Mouse (Mus musculus): Measurements from ENCODE around the gene Mcoln3. TPM values are rescaled to one million over a fixed set of nuclear protein-coding genes. Genes with fewer than 3 reads are reported as not detected.

Mcoln3 gene
- polyA plus RNA-seq, 1 experiment from 2014 or later = 0.69 TPM

DNA sequence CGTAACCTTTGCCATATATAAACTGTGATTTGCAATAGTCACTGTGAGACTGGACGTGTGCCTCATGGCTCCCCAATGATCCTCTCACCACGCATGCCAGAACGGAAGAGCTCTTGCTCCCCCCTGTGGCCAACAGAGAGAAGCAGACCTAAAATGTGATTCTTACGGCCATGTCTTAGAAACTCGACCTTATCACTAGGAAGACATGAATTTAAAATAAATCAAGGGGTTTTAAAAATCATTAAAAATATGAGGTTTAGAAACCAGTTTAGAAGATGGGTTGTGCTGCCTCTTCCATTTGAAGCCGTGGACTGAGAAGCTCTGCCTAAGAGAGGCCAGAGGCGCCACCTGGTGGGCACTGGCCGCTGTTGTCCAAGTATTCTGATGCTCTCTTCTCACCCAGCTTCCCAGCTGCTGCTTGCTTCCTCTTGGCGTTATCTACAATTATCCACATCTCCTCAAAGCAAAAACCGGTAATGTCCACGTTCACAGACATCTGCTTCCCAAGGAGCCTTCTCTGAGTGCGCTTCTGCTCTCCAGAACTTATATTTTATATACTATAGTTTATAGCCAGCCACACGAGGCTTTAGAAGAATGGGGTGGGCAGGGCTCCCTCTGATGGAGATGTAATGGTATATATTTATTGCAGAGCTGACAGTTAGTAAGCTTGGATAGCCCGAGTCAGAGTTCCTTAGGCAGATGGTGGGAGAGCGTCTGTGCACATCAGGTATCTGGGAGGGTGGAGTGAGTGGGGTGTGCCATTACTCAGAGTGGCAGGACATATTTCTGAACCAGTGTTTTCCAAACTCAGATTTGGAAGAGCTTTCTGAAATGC, 60.7 kb downstream of the Mcoln3 start:
- Histone ChIP-seq H3K4me1 (replicated peaks; ENCODE audit: control insufficient read depth, insufficient read depth, low read length) (peaks cover 5% of the 10 kb centered on the region; the same call in 1 of the 2 replicates), H3K27ac (ENCODE audit: low read length) (no peak overlapping the region), H3K9ac (ENCODE audit: low read length) (peak overlapping the region; percentile 25; the same call in 1 of the 2 replicates), H3K4me2 (ENCODE audit: low read depth, low read length) (peak overlapping the region; percentile 66), H3K36me3 (ENCODE audit: control insufficient read depth, insufficient read depth, low read length) (no peaks in the 10 kb centered on the region), H3K4me3 (ENCODE audit: low read length) (peak overlapping the region; percentile 39), H3K27me3 (ENCODE audit: control insufficient read depth, insufficient read depth, low read depth, low read length) (no peaks in the 10 kb centered on the region), H3K9me3 (ENCODE audit: control insufficient read depth, low read length) (no peaks in the 10 kb centered on the region)
- peak; percentile 84 for ATAC-seq (ENCODE audit: low read depth)
- 4% methylated on average over 16 of the region's 16 CpGs for WGBS

DNA sequence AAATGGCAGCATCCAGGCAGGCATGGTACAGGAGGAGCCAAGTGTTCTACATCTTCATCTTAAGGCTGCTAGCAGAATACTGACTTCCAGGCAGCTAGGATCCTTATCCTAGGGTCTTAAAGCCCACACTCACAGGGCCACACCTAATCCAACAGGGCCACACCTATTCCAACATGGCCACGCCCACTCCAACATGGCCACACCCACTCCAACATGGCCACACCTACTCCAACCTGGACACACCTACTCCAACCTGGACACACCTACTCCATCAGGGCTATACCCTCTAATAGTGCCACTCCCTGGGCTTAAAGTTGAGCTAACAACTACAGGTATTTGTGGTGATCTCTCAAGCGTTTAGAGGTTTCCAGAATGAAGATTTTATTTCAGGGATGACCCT, 63.1 kb downstream of the Mcoln3 start:
- H3K4me1 ChIP-seq (replicated peaks; ENCODE audit: control insufficient read depth, insufficient read depth, low read length) = peaks cover 5% of the 10 kb centered on the region; the same call in 1 of the 2 replicates
- H3K9me3 ChIP-seq (ENCODE audit: control insufficient read depth, low read length) = no peaks in the 10 kb centered on the region
- no peak overlapping the region for H3K9ac ChIP-seq (ENCODE audit: low read length)
- H3K36me3 ChIP-seq (ENCODE audit: control insufficient read depth, insufficient read depth, low read length) = no peaks in the 10 kb centered on the region
- WGBS = 35% methylated on average over 2 of the region's 2 CpGs
- no peak overlapping the region for H3K27ac ChIP-seq (ENCODE audit: low read length)
- H3K4me3 ChIP-seq (ENCODE audit: low read length) = no peak overlapping the region
- no peaks in the 10 kb centered on the region for H3K27me3 ChIP-seq (ENCODE audit: control insufficient read depth, insufficient read depth, low read depth, low read length)
- no peak for ATAC-seq (ENCODE audit: low read depth)
- no peak overlapping the region for H3K4me2 ChIP-seq (ENCODE audit: low read depth, low read length)

DNA sequence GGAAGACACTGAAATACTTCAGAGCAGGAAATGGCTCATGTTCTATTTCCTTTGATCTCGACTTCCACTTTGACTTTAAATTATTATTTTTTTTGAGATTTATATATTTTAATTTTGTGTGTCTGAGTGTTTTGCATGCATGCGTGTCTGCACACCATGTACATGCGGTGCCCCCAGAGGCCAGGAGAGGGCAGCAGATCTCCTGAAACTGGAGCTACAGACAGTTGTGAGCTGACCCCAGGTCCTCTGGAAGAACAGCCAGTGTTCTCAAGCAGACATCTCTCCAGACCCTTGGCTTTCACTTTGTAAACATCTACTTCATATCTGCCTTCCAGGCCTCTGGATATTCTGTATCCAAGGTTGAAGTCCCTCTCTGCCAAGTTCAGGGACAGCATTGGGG, 63.7 kb downstream of the Mcoln3 start:
- no peaks in the 10 kb centered on the region for H3K27me3 ChIP-seq (ENCODE audit: control insufficient read depth, insufficient read depth, low read depth, low read length)
- WGBS = 32% methylated on average over 3 of the region's 3 CpGs
- no peak overlapping the region for H3K4me3 ChIP-seq (ENCODE audit: low read length)
- no peak overlapping the region for H3K27ac ChIP-seq (ENCODE audit: low read length)
- no peaks in the 10 kb centered on the region for H3K9me3 ChIP-seq (ENCODE audit: control insufficient read depth, low read length)
- no peak overlapping the region for H3K9ac ChIP-seq (ENCODE audit: low read length)
- no peak overlapping the region for H3K4me2 ChIP-seq (ENCODE audit: low read depth, low read length)
- H3K4me1 ChIP-seq (replicated peaks; ENCODE audit: control insufficient read depth, insufficient read depth, low read length) = peaks cover 5% of the 10 kb centered on the region; the same call in 1 of the 2 replicates
- no peaks in the 10 kb centered on the region for H3K36me3 ChIP-seq (ENCODE audit: control insufficient read depth, insufficient read depth, low read length)
- no peak for ATAC-seq (ENCODE audit: low read depth)

DNA sequence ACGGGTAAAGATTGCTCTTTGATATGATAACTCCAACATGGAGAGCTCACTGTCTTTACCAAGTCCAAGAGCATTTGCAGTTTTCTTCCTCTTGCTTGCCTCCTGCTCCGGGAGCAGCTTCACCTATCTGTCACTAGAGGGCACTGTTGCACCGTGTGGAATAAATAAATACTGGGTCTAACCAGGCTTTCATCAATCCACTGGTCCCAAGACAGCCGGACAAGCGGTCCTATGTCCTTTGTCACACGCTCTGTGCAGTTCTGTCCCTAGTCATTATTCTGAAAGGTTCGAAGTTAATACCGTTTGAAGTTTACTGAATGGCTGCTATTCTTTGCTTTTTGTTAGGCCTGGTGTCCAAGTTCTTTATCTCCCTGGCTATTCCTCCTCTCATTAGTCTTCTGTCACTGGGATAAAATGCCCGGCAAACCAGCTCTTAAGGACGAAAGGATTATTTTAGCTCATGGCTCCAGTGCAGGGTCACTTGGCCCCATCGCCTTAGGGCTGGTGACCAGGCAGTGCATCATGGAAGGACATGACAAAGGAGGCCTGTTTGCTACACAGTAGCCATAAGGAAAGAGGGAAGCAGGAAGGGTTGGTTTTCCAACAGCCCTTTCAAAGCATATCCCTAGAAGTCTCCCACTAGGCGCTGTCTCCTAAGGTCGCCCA, 67.9 kb downstream of the Mcoln3 start:
- H3K27ac ChIP-seq (ENCODE audit: low read length) = no peak overlapping the region
- H3K9ac ChIP-seq (ENCODE audit: low read length) = no peak overlapping the region
- no peaks in the 10 kb centered on the region for H3K27me3 ChIP-seq (ENCODE audit: control insufficient read depth, insufficient read depth, low read depth, low read length)
- no peak overlapping the region for H3K4me2 ChIP-seq (ENCODE audit: low read depth, low read length)
- H3K36me3 ChIP-seq (ENCODE audit: control insufficient read depth, insufficient read depth, low read length) = no peaks in the 10 kb centered on the region
- peak; percentile 78 for ATAC-seq (ENCODE audit: low read depth)
- H3K9me3 ChIP-seq (ENCODE audit: control insufficient read depth, low read length) = peaks cover 3% of the 10 kb centered on the region; the same call in 1 of the 2 replicates
- no peaks in the 10 kb centered on the region for H3K4me1 ChIP-seq (replicated peaks; ENCODE audit: control insufficient read depth, insufficient read depth, low read length)
- no peak overlapping the region for H3K4me3 ChIP-seq (ENCODE audit: low read length)
- WGBS = 18% methylated on average over 13 of the region's 13 CpGs

DNA sequence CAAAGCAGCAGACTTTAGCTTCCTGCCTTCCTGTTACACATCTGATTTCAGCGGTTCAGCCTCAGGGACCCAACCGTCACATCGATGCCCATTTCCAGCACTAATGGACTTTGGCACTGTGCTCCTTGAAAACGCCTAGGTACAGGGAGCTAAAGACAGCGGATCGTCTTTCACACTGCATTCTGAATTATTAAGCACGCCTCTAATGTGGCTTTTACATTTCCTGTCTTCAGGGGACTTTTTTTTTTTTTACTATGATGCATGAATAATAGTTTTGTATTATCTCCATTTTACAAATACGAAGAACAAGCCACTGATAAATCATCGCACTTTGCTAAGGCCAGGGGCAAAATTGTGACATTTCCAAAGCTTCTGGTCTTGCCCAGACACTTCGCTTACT, 68.8 kb downstream of the Mcoln3 start:
- H3K4me3 ChIP-seq (ENCODE audit: low read length) = no peak overlapping the region
- no peak for ATAC-seq (ENCODE audit: low read depth)
- WGBS = 76% methylated on average over 10 of the region's 10 CpGs

DNA sequence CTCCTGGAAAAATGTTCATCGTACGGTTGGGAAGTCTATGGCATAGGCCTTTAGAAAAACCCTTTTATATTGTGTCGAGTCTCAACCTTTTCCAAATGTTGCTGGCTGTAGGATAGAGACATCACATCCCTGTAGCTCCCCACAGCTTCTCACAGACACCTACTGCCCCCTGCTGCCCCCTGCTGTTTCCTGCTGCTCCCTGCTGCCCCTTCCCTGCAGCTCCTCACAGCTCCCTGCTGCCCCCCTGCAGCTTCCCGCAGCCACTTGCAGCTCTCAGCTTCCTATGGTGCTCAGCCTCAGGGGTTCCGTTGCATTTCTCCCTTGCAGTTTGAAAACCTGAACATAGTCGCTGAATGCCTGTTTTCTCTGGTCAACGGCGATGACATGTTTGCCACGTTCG, 72.7 kb downstream of the Mcoln3 start:
- Histone ChIP-seq H3K4me2 (ENCODE audit: low read depth, low read length) (no peak overlapping the region), H3K9me3 (ENCODE audit: control insufficient read depth, low read length) (peaks cover 3% of the 10 kb centered on the region; the same call in 1 of the 2 replicates), H3K27ac (ENCODE audit: low read length) (no peak overlapping the region), H3K36me3 (ENCODE audit: control insufficient read depth, insufficient read depth, low read length) (no peaks in the 10 kb centered on the region), H3K4me1 (replicated peaks; ENCODE audit: control insufficient read depth, insufficient read depth, low read length) (no peaks in the 10 kb centered on the region), H3K9ac (ENCODE audit: low read length) (no peak overlapping the region), H3K4me3 (ENCODE audit: low read length) (no peak overlapping the region), H3K27me3 (ENCODE audit: control insufficient read depth, insufficient read depth, low read depth, low read length) (no peaks in the 10 kb centered on the region)
- WGBS = 59% methylated on average over 10 of the region's 10 CpGs
- ATAC-seq (ENCODE audit: low read depth) = no peak

More for the DNA sequence above, 68.8 kb downstream of the Mcoln3 start:
- Histone ChIP-seq H3K36me3 (ENCODE audit: control insufficient read depth, insufficient read depth, low read length) (no peaks in the 10 kb centered on the region), H3K4me1 (replicated peaks; ENCODE audit: control insufficient read depth, insufficient read depth, low read length) (no peaks in the 10 kb centered on the region), H3K9me3 (ENCODE audit: control insufficient read depth, low read length) (peaks cover 3% of the 10 kb centered on the region; the same call in 1 of the 2 replicates), H3K4me2 (ENCODE audit: low read depth, low read length) (no peak overlapping the region), H3K27ac (ENCODE audit: low read length) (no peak overlapping the region), H3K9ac (ENCODE audit: low read length) (no peak overlapping the region), H3K27me3 (ENCODE audit: control insufficient read depth, insufficient read depth, low read depth, low read length) (no peaks in the 10 kb centered on the region)

Other genes starting within 250 kb of the Mcoln3 start
- 51.3 and 52.0 TPM in 2 replicates for gene Bcl10, start 194.6 kb upstream of the Mcoln3 start, polyA plus RNA-seq (2015; fragmentation: Nextera tagmentation; extraction: Ambion mirVana)
- 44.9 and 46.9 TPM in 2 replicates for gene 2410004B18Rik, start 179.4 kb upstream of the Mcoln3 start, polyA plus RNA-seq (2015; fragmentation: Nextera tagmentation; extraction: Ambion mirVana)
- 2.4 and 2.5 TPM in 2 replicates for gene Syde2, start 129.6 kb upstream of the Mcoln3 start, polyA plus RNA-seq (2015; fragmentation: Nextera tagmentation; extraction: Ambion mirVana)
- gene Wdr63, start 9.3 kb upstream of the Mcoln3 start, polyA plus RNA-seq (2015; fragmentation: Nextera tagmentation; extraction: Ambion mirVana) = 3.5 and 3.6 TPM in 2 replicates
- gene Mcoln2, start 32.4 kb downstream of the Mcoln3 start, polyA plus RNA-seq (2015; fragmentation: Nextera tagmentation; extraction: Ambion mirVana) = 0.75 and 1.1 TPM in 2 replicates
- 2.0 and 2.5 TPM in 2 replicates for gene Lpar3, start 103.5 kb downstream of the Mcoln3 start, polyA plus RNA-seq (2015; fragmentation: Nextera tagmentation; extraction: Ambion mirVana)